Mouse (Mus musculus): ENCODE data around the gene Htr2c. TPM values are rescaled to one million over a fixed set of nuclear protein-coding genes. Genes with fewer than 3 reads are reported as not detected.

The Htr2c gene
- not detected for polyA plus RNA-seq (2017; shearing (Covaris generic))

DNA sequence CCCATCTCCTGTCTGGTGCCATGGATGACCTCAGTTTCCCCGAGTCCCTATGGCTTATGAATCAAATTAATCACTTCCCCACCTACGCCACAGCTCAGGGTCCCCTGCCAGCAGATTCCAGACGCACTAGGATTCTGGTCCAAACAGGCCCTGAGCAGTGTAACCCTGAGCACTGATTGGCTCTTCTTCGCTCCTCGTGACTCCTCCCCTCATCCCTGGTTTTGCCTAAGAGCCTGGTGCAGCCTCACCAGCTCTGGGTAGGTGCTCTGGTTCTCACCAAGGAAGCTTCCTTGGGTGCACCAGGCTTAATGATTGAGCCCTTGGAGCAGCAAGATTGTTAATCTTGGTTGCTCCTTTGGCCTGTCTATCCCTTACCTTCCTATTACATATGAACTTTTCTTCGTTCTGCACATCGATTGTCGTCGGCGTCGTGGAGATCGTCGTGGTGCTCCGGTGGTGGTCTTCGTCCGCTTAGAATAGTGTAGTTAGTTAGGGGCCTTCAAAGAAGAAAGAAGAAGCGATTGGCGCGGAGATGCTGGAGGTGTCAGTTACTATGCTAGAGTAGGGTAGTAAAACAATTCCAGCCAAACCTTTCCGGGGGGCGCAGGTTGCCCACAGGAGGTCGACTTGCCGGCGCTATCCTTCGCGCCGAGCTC, at the start of gene Htr2c:
Htr2c (plus strand) TSS at position 256 of the 656 bp plus-strand sequence.
- no peak for ATAC-seq

DNA sequence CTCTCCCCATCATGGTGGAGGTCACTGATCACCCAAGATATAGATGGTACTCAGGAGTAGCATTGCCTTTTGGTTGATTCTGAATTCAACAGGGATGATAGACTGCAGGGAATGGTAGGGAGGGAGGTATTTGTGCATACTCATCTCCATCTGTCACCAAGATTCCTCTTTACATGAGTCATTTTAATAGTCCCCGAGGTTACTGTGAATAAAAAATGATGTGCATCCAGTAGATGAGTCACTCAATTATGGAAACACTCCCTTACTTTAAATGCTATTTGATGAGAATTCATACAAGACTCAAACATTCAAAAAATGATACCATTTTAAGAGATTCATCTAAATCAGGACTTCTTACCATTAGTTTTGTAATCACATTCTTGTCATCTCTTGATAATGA, 34.1 kb upstream of the Htr2c start:
- ATAC-seq = no peak

DNA sequence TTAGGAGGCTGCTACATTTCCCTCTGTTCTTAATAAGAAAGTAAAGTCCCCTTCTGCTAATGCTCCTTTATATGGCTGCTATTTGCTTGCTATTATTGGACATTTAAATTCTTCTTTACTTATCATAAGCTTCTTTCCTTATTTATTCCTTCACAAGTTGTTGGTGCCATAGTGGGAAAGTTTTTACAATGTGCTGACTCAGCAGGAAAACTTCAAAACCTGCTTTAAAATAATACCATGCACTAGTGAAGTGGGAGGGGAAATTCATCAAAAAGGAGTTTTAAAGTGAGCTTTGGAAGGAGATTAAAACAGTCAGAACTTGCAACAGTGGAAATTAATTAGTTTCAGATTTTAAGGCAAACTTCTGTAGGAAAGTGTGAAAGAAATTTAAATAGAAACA, 26.0 kb upstream of the Htr2c start:
- no peak for ATAC-seq

- no peak for ATAC-seq
These were observed 16.0 kb upstream of the Htr2c start for GRCm38 (mm10) chrX:146946216-146946886.

- no peak for ATAC-seq
These were observed 15.3 kb upstream of the Htr2c start for GRCm38 (mm10) chrX:146946996-146947395.

DNA sequence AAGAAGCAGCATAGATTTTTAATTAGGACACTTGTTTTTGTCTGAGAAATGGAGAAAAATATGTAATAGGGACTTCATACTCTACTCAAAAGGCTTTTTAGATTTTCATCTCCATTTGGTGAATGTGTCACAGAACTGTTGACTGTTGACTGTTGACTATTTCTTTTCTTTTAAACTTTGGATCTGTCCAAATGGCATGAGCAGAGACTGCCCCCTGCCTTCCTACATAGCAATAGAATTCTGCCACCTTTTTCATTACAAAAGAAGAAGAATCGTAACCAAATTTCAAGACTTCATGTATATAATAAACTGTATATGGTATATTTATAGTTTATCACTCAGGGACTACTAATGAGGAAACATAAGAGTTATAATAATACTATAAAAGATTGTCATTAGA, 3.7 kb upstream of the Htr2c start:
- ATAC-seq = no peak

DNA sequence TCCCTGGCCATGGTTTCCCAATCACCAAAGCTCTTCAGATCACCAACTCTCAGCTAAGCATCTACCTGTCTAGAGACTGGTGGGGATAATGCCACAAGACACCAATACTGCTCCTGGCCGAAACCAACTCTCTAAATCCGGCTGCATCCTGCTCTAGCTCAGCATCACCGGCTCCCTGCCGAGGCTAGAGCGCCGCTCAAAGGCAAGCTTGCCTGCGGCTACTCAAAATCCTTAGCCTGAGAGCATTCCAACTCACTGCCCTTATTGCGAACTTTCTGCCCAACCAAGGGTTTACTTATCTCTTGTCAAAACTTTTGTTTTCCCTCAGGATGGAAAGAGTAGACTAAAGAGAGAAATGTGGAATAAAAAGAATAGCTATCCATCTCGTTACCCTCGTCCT, 2.4 kb upstream of the Htr2c start:
- ATAC-seq = no peak

- ATAC-seq = no peak
These were observed 718 bp downstream of the Htr2c start for GRCm38 (mm10) chrX:146962914-146963547.

DNA sequence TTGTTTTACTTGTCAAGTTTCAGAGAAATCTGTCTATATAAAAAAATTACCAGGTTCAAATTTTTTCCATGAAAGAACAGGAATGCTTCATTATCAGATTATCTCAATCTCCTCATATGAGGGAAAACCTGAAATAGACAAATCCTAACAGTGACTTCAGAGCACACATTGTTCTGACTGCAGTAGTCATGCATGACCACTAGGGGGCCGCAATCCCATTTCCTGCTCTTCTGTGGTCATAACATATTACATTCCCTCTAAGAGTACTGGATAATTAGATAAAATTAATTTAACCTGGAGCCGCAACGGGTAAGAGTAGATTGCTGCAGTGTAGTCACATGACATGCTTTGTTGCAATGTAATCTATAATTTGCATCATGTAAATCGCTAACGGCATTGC, 17.6 kb downstream of the Htr2c start:
- no peak for ATAC-seq

GRCm38 (mm10) chrX:147055730-147056129, 93.4 kb downstream of the Htr2c start:
- ATAC-seq = no peak

- ATAC-seq = no peak
These were observed 109.3 kb downstream of the Htr2c start for GRCm38 (mm10) chrX:147071622-147072021.

DNA sequence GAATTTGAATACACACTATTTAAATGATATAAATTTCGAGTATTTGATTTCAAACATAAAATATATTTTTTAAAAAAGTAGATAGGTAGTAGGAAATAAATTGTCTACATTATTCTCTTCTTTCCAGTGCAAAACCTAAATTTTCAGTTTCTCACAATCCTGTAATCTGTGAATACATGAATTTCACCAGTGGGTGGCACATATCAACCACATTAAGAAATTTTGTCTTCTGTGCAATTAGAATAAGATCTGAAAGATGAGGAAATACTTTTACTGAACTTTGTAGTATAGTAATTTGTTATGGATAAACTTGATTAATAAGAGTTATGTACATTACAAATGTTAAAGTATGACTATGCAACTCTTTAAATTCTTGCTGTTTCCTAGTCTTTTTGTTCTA, 156.8 kb downstream of the Htr2c start:
- ATAC-seq = no peak

DNA sequence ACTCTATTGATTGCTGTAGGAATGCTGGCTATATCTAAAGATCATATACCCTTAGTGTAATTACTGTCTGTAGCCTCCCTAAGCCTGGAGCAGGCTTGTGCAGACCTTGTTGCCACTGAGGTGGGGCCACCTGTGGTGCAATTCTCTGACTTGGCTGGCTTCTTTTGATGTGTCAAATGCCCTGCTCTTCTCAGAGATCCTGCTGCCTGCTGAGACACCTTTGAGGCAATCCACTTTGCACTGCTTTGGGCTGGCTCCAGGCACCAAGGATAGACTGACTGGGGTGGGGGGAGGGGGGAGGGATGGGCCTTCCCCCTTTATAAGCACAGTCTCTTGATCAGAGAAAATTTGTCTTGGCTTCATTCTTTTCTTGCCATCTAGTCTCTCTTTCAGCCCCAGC, 252.9 kb downstream of the Htr2c start:
- ATAC-seq = no peak

DNA sequence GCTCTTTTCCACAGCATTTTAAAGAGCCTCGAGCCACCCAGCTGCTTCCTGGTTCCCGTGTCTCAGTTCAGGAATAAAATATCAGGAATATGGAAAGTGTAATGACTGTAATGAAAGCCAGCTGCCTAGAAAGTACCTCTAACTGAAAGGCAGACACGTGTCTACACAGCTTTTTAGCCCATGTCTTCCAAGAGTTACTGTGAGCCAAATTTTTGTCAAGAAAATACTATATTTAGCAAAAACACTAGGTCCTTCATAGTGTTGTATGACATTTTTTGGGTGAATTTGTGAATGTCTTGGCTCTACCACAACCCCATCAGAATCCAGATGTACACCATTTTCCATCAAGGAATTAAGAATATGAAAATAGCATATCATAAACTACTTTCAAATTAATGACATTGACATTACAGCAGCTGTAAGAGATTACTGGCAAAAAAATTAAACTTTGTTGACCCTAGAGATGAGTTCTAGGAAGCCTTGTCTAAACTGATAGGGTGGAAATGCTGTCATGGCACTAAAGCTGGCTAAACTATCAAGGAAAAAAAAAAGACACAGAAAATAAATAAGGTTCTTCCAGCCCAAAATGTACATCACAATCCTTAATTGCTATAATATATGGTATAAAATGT, 255.2 kb downstream of the Htr2c start:
- ATAC-seq = no peak

DNA sequence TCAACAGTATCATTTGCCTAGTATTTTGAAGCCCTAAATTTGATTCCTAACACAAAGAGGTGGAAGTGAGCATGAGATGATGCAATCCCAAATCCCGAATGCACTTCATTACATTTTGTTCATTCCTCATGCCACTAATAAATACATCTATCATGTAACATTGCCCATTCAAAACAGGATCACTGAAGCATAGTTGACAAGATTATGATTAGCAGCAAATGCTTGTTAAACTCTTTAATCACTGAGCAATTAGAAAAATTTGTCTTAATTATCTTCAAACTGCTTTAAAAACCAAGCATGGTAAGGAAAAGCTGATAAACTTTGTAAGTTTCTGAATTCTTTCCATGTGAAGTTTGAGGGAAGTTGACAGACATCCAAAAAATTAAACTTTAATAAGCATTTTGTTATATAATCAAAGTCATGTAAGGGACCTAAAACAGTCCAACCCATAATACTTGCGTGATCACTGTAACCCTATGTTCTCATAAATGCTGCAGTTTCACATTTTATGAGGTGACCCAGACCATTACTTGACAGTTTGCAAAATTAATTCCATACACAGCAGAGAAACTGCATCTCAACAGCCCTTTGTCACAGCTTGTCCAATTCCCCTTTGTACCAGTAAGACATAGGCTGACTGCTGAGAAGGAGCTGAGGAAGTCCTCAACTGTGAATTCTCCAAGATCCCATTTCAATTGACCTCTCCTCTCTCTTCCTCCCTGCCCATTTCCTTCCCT, 276.7 kb downstream of the Htr2c start:
- no peak for ATAC-seq
